Mouse (Mus musculus): ENCODE data around the gene 4930539E08Rik. TPM values are rescaled to one million over a fixed set of nuclear protein-coding genes. Genes with fewer than 3 reads are reported as not detected.

4930539E08Rik gene
- total RNA-seq (2021) = not detected
- long read RNA-seq, experiment 1 = 0 reads
- long read RNA-seq, experiment 2 = 0 reads

- no peak for DNase-seq (ENCODE audit: low spot score in 2 of 2)
Measured at GRCm38 (mm10) chr17:28915060-28915628, at the start of gene 4930539E08Rik. TSS of gene 4930539E08Rik (minus strand) at chr17:28915324.

GRCm38 (mm10) chr17:28961596-28961995 is 46.5 kb upstream of the 4930539E08Rik start:
- DNase-seq (ENCODE audit: low spot score in 2 of 2) = no peak

GRCm38 (mm10) chr17:28960597-28960996 is 45.5 kb upstream of the 4930539E08Rik start:
- no peak for DNase-seq (ENCODE audit: low spot score in 2 of 2)

GRCm38 (mm10) chr17:28954416-28954815 is 39.3 kb upstream of the 4930539E08Rik start:
- no peak for DNase-seq (ENCODE audit: low spot score in 2 of 2)

- DNase-seq (ENCODE audit: low spot score in 2 of 2) = no peak
Measured at GRCm38 (mm10) chr17:28953251-28953650, 38.1 kb upstream of the 4930539E08Rik start.

- DNase-seq (ENCODE audit: low spot score in 2 of 2) = peak; percentile 96 to 98
Measured at GRCm38 (mm10) chr17:28951831-28952799, 37.0 kb upstream of the 4930539E08Rik start, which contains the start of gene Kctd20. TSS of gene Kctd20 (plus strand) at chr17:28951950.

- DNase-seq (ENCODE audit: low spot score in 2 of 2) = no peak
Measured at GRCm38 (mm10) chr17:28950751-28951150, 35.6 kb upstream of the 4930539E08Rik start.

- DNase-seq (ENCODE audit: low spot score in 2 of 2) = no peak
Measured at GRCm38 (mm10) chr17:28948661-28949060, 33.5 kb upstream of the 4930539E08Rik start.

- no peak for DNase-seq (ENCODE audit: low spot score in 2 of 2)
Measured at GRCm38 (mm10) chr17:28947011-28947939, 32.2 kb upstream of the 4930539E08Rik start.

- no peak for DNase-seq (ENCODE audit: low spot score in 2 of 2)
Measured at GRCm38 (mm10) chr17:28944481-28944880, 29.4 kb upstream of the 4930539E08Rik start.

GRCm38 (mm10) chr17:28943740-28944139 is 28.6 kb upstream of the 4930539E08Rik start, which contains the start of gene Pxt1:
TSS of gene Pxt1 (minus strand) at chr17:28943840.
- DNase-seq (ENCODE audit: low spot score in 2 of 2) = no peak

GRCm38 (mm10) chr17:28942101-28942500 is 27.0 kb upstream of the 4930539E08Rik start:
- DNase-seq (ENCODE audit: low spot score in 2 of 2) = no peak

- no peak for DNase-seq (ENCODE audit: low spot score in 2 of 2)
Measured at GRCm38 (mm10) chr17:28940776-28941555, 25.8 kb upstream of the 4930539E08Rik start.

GRCm38 (mm10) chr17:28936622-28937345 is 21.7 kb upstream of the 4930539E08Rik start:
- DNase-seq (ENCODE audit: low spot score in 2 of 2) = peak in 1 of 2 experiments; percentile 64

GRCm38 (mm10) chr17:28936133-28936532 is 21.0 kb upstream of the 4930539E08Rik start:
- no peak for DNase-seq (ENCODE audit: low spot score in 2 of 2)

- DNase-seq (ENCODE audit: low spot score in 2 of 2) = no peak
Measured at GRCm38 (mm10) chr17:28934120-28934916, 19.2 kb upstream of the 4930539E08Rik start.

GRCm38 (mm10) chr17:28932274-28932673 is 17.1 kb upstream of the 4930539E08Rik start:
- no peak for DNase-seq (ENCODE audit: low spot score in 2 of 2)

GRCm38 (mm10) chr17:28931436-28932211 is 16.5 kb upstream of the 4930539E08Rik start:
- DNase-seq (ENCODE audit: low spot score in 2 of 2) = no peak
